In genomic region chr9:28289696-28290330, GRCm38 (mm10) we compare ENCODE assay signal across 10 mouse cellular contexts.
DNase-seq lines count a peak whose midpoint lies in the region; ATAC-seq and TF ChIP-seq lines count a peak whose summit lies in the region.
"Had no signal": no experiment of that assay in that cellular context is flagged by ENCODE, and none has a peak within 500 bp of the region (broad histone marks: within the 10 kb centered on the region; RNA-seq: fewer than 3 reads in every experiment).

No protein-coding gene starts in this region.

- no peak overlapping the region for H3K4me3 ChIP-seq in heart, adult 2 months
- H3K4me3 ChIP-seq in intestine, embryonic 14.5 days (ENCODE audit: low read depth, low read length): no peak overlapping the region
- H3K4me3 ChIP-seq in neural tube, embryonic 15.5 days (replicated peaks): no peak overlapping the region
- no peak overlapping the region for H3K4me3 ChIP-seq in forebrain, embryonic 16.5 days (replicated peaks; ENCODE audit: low read length)
- H3K4me3 ChIP-seq: limb, embryonic 12.5 days had no signal

- TF ChIP-seq CTCF in heart, adult 2 months (IDR thresholded peaks at IDR 0.05): no peak

- H3K27ac ChIP-seq in heart, adult 2 months: no peak overlapping the region
- no peak overlapping the region for H3K27ac ChIP-seq in intestine, embryonic 14.5 days (ENCODE audit: low read depth)
- H3K27ac ChIP-seq in neural tube, embryonic 15.5 days (replicated peaks): no peak overlapping the region
- H3K27ac ChIP-seq in forebrain, embryonic 16.5 days (ENCODE audit: low read length): no peak overlapping the region
- H3K27ac ChIP-seq: limb, embryonic 12.5 days had no signal

- 0 out of 2 replicates have a peak, but pooled peaks have one; percentile 62 for TF ChIP-seq EP300 in heart, adult 2 months (IDR thresholded peaks at IDR 0.05; ENCODE audit: insufficient read depth, low read depth, low read length)

- no peak overlapping the region for H3K9ac ChIP-seq in heart, adult 2 months (ENCODE audit: low read depth, low read length)
- no peak overlapping the region for H3K9ac ChIP-seq in intestine, embryonic 14.5 days (ENCODE audit: low read length)
- H3K9ac ChIP-seq in neural tube, embryonic 15.5 days (replicated peaks): no peak overlapping the region
- H3K9ac ChIP-seq in forebrain, embryonic 16.5 days (replicated peaks; ENCODE audit: low read depth, low read length): no peak overlapping the region
- H3K9ac ChIP-seq: limb, embryonic 12.5 days had no signal

- H3K9me3 ChIP-seq in intestine, embryonic 14.5 days (ENCODE audit: control insufficient read depth, low read length): peaks cover 6% of the 10 kb centered on the region; the same call in 1 of the 2 replicates
- 0 out of 2 replicates have a peak, but pooled peaks cover 4% of the 10 kb centered on the region for H3K9me3 ChIP-seq in neural tube, embryonic 15.5 days (replicated peaks)
- no peaks in the 10 kb centered on the region for H3K9me3 ChIP-seq in forebrain, embryonic 16.5 days (ENCODE audit: control insufficient read depth, low read length)

- TF ChIP-seq POLR2A in heart, adult 2 months (IDR thresholded peaks at IDR 0.05; ENCODE audit: insufficient read depth, low read depth, low read length): no peak

- DNase-seq in heart, adult 2 months: peak; percentile 21 to 45
- DNase-seq in heart, postnatal 25 days (ENCODE audit: low spot score): no peak
- DNase-seq in NIH3T3 (ENCODE audit: low read depth): peak; percentile 13
- peak; percentile 41 to 62 for DNase-seq in cerebellum, adult 18-20 months
- peak; percentile 47 for DNase-seq in intestine, embryonic 14.5 days (ENCODE audit: low spot score)
- no peak for DNase-seq in neural tube, embryonic 10.5 days (ENCODE audit: extremely low spot score, low spot score)

- H3K36me3 ChIP-seq in heart, adult 2 months (ENCODE audit: control insufficient read depth, insufficient read depth, low read length): no peaks in the 10 kb centered on the region
- H3K36me3 ChIP-seq in intestine, embryonic 14.5 days (ENCODE audit: control insufficient read depth, insufficient read depth, low read length): no peaks in the 10 kb centered on the region
- no peaks in the 10 kb centered on the region for H3K36me3 ChIP-seq in neural tube, embryonic 15.5 days
- no peaks in the 10 kb centered on the region for H3K36me3 ChIP-seq in forebrain, embryonic 16.5 days (ENCODE audit: control insufficient read depth, insufficient read depth)
- H3K36me3 ChIP-seq: limb, embryonic 12.5 days had no signal

- 0 out of 2 replicates have a peak, but pooled peaks have one; percentile 43 for ATAC-seq in intestine, embryonic 14.5 days (replicated peaks; ENCODE audit: low FRiP score, low TSS enrichment, low read depth)
- ATAC-seq in neural tube, embryonic 15.5 days (ENCODE audit: low FRiP score): no peak
- no peak for ATAC-seq in forebrain, embryonic 16.5 days

- H3K79me2 ChIP-seq in heart, adult 2 months (replicated peaks; ENCODE audit: control insufficient read depth, insufficient read depth, low read length): no peaks in the 10 kb centered on the region

- H3K4me2 ChIP-seq in intestine, embryonic 14.5 days (ENCODE audit: low read length): no peak overlapping the region
- no peak overlapping the region for H3K4me2 ChIP-seq in neural tube, embryonic 15.5 days
- H3K4me2 ChIP-seq in forebrain, embryonic 16.5 days (ENCODE audit: low read length): no peak overlapping the region
- H3K4me2 ChIP-seq: limb, embryonic 12.5 days had no signal

- H3K4me1 ChIP-seq in heart, adult 2 months (ENCODE audit: control insufficient read depth, insufficient read depth, low read length): peaks cover 1% of the 10 kb centered on the region; the same call in 1 of the 2 replicates
- H3K4me1 ChIP-seq in intestine, embryonic 14.5 days (replicated peaks; ENCODE audit: control insufficient read depth, insufficient read depth, low read length): no peaks in the 10 kb centered on the region
- no peaks in the 10 kb centered on the region for H3K4me1 ChIP-seq in neural tube, embryonic 15.5 days
- H3K4me1 ChIP-seq in forebrain, embryonic 16.5 days (replicated peaks; ENCODE audit: control insufficient read depth, insufficient read depth, low read length): no peaks in the 10 kb centered on the region; the same call in 1 of the 2 replicates
- H3K4me1 ChIP-seq: limb, embryonic 12.5 days had no signal

- 5% methylated on average over 1 of the region's 1 CpGs for WGBS in heart, adult 2 months
- 59% methylated on average over 1 of the region's 1 CpGs for WGBS in intestine, embryonic 14.5 days
- WGBS in neural tube, embryonic 15.5 days: 40% methylated on average over 1 of the region's 1 CpGs
- WGBS in forebrain, embryonic 16.5 days: 8% methylated on average over 1 of the region's 1 CpGs

- H3K27me3 ChIP-seq in heart, adult 2 months (ENCODE audit: control insufficient read depth, insufficient read depth, low read length): no peaks in the 10 kb centered on the region
- no peaks in the 10 kb centered on the region for H3K27me3 ChIP-seq in intestine, embryonic 14.5 days (replicated peaks; ENCODE audit: control insufficient read depth, insufficient read depth, low read length)
- H3K27me3 ChIP-seq in neural tube, embryonic 15.5 days (replicated peaks): no peaks in the 10 kb centered on the region
- H3K27me3 ChIP-seq in forebrain, embryonic 16.5 days (replicated peaks; ENCODE audit: control insufficient read depth, insufficient read depth, low read length): no peaks in the 10 kb centered on the region
- H3K27me3 ChIP-seq: CH12.LX had no signal

- intact Hi-C loops in heart, adult 2 months (cut with DNase I): no loop called here
- intact Hi-C loops in heart, postnatal 25 days (cut with DNase I): no loop called here

Comparison
In these comparisons a context has a peak if more than half of its experiments do, and no peak if none do; other contexts are left out.
1. DNase-seq: peak in heart, adult 2 months (2 of 2), NIH3T3 (single experiment), cerebellum, adult 18-20 months (2 of 2) and intestine, embryonic 14.5 days (single experiment); none in heart, postnatal 25 days (single experiment) and neural tube, embryonic 10.5 days (single experiment).